Mouse (Mus musculus): Measurements from ENCODE around the gene Tnfrsf11a.

DNA sequence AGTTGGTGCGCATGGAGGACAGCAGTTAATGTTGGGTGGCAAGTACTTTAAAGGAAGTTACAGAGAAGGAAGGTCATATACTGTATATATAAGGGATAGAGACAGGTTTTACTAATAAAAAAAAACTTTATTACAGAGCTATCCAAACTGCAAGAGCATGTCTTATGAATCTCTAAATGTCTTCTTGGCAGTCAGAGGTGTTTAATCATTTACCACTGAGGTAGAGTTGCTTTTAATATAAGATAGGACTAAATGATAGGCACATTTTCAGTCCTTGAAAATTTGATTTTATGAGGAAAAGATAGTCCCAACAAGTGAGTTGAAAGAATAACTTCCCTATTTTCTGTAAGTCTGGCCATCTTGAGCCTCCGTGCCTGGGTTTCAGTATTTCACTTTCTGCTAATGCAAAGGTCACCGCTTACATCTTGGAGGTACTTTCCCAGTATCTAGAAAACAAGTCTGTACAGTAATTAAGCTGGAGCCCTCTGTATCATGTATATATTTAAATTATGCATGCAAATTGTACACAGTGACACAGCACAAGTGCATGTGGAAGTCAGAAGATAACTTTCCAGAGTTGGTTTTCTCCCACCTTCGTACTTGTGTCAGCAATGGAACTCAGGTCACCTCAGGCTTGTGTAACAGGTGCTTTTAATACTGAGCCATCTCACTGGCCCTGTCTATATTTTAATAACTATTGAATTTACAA, 32.3 kb upstream of the Tnfrsf11a start:
- TF ChIP-seq POLR2A (IDR thresholded peaks at IDR 0.05; ENCODE audit: borderline replicate concordance, low read depth, low read length) = no peak
- TF ChIP-seq CTCF (IDR thresholded peaks at IDR 0.05; ENCODE audit: low read depth, low read length) = no peak

Data from bone marrow macrophage, adult 2 months (primary cell).